Mouse (Mus musculus) cerebellum, adult 2 months (tissue): ENCODE measurements around the gene H2afz.
"Not testable (repeated sequence)": the region's sequence is repeated elsewhere in the genome, so short reads cannot be mapped to it uniquely, and the experiment has no call there.

Experiments
- CTCF ChIP-seq: fragments of 200-500 bp; IDR thresholded peaks from 2 replicates; pipeline ENCODE4 v1.5.1; 2011; ENCODE audit warnings: low read depth, mild to moderate bottlenecking, control low read depth, low read length, moderate library complexity, borderline replicate concordance; ENCODE audit not compliant: insufficient read depth
- POLR2A ChIP-seq: fragments of 200-500 bp; IDR thresholded peaks from 2 replicates; pipeline ENCODE4 v1.6.1; 2011; ENCODE audit warnings: low read length, control low read depth, borderline replicate concordance; ENCODE audit not compliant: insufficient read depth

- not testable (repeated sequence) for TF ChIP-seq POLR2A, CTCF
Observed at GRCm38 (mm10) chr3:137853011-137853410, 11.3 kb upstream of the H2afz start.
